Mouse (Mus musculus) kidney, postnatal 14 days (tissue): ENCODE results near the gene Fzd1.

ENCODE experiments used
- DNase-seq: peaks from one replicate; pipeline ENCODE4 v3.0.0; 2022; ENCODE audit warnings: mixed read lengths

The Fzd1 gene

DNA sequence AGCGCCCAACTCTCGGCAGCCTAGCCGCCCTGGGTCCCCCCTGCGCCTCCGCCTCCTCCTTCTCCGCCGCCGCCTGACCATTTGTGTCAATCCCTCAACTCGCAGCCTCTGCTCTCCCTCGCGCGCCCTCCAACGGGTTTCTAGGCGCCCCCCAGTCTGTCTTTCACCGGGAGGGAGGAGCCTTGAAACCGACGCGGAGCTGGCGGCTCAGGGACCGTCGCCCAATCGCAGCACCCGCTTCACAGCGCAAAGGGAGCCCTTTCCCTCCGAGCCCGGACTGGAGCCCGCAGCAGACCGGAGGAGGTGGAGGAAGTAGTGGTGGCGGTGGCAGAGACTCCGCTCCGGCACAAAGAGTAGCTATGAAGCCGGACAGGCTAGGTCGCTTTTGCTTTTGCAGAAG is at the start of gene Fzd1:
Gene Fzd1 (minus strand): TSS at position 134 of the 400 bp plus-strand sequence.
- peak; percentile 95 for DNase-seq

- DNase-seq: peak; percentile 48
Observed at GRCm38 (mm10) chr5:4805228-4805627, 47.4 kb upstream of the Fzd1 start.

- DNase-seq: no peak
Observed at GRCm38 (mm10) chr5:4803708-4804107, 45.9 kb upstream of the Fzd1 start.

DNA sequence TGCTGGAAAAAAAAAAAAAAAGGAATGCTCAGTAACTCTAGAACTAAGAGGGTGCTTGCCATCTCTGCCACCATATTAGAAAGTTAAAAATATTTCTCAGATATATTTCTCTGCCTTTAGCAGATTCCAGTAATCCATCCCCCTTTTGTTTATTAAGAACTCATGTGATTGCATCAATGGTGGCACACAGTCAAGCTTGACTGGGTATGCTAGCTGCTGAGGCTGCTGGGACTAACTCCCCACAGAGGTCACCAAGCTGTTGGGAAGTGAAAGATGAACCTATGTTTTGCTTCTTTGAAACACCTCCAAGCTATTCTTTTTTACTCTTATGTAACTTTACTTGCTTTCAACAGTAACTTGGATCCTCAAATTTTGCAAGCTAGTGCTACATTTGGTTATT is 44.1 kb upstream of the Fzd1 start:
- DNase-seq: no peak

- no peak for DNase-seq
Observed at GRCm38 (mm10) chr5:4801096-4801850, 43.4 kb upstream of the Fzd1 start.

DNA sequence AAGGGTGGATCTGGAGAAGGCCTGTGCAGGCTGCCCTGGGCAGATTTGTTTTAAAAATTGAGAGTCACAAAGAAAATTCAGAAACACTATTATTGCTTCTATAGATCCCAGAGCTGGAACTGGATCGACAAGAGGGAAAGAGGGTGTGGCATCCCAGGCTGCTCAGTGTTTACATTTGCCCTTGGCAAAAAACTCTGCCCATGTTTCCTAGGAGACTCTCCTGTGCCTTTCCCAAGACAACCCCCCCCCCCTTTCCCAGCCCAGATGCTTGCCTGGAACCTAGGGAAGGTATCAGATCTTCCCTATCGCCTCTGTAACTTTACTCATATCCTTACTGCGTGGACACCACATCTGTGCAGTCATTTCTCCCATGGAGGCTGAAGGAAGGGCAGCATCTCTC is 33.4 kb upstream of the Fzd1 start:
- no peak for DNase-seq

- no peak for DNase-seq
Observed at GRCm38 (mm10) chr5:4790265-4790664, 32.4 kb upstream of the Fzd1 start.

GRCm38 (mm10) chr5:4788484-4788883 is 30.6 kb upstream of the Fzd1 start:
- DNase-seq: no peak

DNA sequence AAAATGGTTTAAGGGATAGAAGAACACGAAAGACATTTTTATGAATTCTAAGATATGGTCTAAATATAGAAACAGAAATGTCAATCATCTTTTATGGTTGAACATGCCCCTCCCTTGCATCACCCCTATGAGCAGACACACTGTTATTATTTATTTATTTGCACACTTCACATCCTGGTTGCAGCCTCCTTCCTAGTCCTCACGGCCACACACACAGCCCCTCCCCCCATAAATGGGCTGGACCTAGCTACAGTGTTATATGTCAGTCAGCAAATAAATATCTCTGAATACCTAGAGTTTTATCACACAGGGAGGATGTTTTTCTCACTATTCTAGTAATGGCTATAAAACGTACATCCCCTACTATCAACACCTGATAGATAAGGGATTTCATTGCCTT is 29.0 kb upstream of the Fzd1 start:
- DNase-seq: no peak

- DNase-seq: no peak
Observed at GRCm38 (mm10) chr5:4778274-4778673, 20.4 kb upstream of the Fzd1 start.

GRCm38 (mm10) chr5:4776495-4776894 is 18.7 kb upstream of the Fzd1 start:
- DNase-seq: no peak

- no peak for DNase-seq
Observed at GRCm38 (mm10) chr5:4773090-4773772, 15.4 kb upstream of the Fzd1 start.

DNA sequence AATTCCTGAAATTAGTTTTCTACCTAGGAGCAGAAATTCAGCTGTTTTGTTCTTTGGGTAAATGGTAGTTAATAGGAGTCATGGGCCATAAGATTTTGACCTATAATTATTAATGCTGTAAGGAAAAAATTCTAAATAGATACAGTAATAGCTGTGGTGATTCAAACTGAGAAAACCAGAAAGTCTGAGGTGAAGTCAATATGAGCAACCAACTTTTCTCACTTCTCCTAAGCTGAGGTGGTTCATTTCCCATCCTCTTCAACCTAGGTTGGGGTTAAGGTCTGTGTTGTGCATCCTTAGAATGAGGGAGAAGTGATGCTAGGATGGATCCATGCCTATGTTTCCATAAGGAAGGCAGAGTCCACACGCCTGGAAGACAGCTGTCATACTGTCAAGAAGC is 12.8 kb upstream of the Fzd1 start:
- no peak for DNase-seq

GRCm38 (mm10) chr5:4767896-4768295 is 10.1 kb upstream of the Fzd1 start:
- DNase-seq: no peak

DNA sequence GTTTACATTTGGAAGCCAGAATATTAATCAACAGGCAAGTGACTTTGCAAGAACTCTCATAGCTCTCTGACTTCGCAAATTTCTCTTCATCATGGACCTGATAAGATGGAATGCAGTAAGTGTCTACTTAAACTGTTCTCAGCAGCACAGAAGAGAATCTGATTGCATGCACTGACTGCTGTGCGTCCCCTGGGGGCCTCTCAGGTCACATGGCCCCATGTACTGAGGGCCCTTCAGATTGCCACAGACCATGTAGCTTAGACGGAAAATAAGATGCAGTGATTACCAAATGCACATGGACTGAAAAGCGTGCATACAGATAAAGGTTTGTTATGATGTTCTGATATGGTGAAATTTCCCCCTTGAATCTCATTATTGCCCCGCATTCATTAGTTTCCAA is 8.9 kb upstream of the Fzd1 start:
- DNase-seq: no peak

GRCm38 (mm10) chr5:4761891-4762290 is 4.1 kb upstream of the Fzd1 start:
- DNase-seq: peak; percentile 30

- no peak for DNase-seq
Observed at GRCm38 (mm10) chr5:4758331-4759080, 671 bp upstream of the Fzd1 start.

- peak; percentile 83 for DNase-seq
Observed at GRCm38 (mm10) chr5:4756871-4757711, 744 bp downstream of the Fzd1 start.

DNA sequence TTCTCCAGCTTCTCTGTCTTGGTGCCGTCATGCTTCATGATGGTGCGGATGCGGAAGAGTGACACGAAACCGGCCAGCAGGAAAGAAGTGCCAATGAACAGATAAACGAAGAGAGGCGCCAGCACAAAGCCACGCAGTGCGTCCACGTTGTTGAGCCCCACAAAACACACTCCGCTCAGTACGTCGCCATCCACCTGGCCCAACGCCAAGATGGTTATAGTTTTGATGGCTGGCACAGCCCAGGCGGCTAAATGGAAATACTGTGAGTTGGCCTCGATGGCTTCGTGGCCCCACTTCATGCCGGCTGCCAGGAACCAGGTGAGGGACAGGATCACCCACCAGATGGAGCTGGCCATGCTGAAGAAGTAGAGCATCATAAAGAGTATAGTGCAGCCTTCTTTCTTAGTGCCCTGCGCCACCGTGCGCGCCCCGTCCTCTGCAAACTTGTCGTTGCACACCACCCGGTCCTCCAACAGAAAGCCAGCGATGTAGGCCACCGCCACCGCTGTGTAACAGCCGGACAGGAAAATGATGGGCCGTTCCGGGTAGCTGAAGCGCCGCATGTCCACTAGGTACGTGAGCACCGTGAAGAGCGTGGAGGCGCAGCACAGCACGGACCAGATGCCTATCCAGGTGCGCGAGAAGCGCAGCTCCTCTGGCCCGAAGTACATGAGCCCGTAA is 1.7 kb downstream of the Fzd1 start:
- peak; percentile 52 for DNase-seq

DNA sequence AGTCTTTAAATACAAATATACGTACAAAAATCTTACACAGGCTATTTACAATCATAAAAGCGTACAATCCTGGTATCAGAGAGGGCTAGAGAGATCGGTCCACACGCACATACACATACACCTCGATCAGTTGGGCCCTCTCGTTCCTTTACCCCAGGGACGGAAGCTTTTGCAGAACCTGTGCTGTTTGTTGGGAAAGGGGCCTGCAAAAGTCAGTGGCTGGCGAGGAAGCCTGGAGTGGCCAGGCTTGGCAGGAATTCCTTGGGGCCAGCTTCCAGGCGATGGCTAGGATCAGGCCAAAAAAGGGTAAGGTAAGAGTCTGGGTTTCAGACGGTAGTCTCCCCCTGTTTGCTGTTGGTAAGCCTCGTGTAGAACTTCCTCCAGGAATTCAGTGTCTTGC is 2.5 kb downstream of the Fzd1 start:
- no peak for DNase-seq

DNA sequence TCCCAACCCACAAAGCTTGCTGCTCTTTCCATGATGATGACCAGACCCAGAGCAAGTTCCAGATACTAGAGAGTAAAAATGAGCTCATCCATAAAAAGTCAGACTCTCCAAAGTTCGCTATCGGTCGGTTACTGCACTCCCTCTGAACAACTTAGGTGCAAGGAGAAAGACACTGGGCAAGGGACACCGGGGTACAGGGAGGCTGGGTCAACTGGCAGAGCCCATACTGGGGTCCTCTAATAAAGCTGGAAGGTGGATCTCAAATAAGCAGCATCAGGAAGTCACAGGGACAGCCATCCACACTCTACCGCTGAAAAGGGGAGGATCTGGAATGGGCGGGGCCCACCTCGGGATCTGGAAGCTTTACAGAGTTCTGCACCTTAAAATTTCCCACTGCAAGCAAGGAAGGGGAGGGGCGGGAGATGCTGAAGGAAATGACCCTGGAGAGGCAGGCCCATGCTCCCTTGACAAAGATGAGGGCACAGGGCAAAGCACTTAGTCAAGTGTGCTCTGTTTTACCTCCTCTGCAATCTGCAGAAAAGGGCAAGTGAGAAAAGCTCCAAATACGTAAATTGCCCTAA is 3.0 kb downstream of the Fzd1 start:
- DNase-seq: peak; percentile 54

DNA sequence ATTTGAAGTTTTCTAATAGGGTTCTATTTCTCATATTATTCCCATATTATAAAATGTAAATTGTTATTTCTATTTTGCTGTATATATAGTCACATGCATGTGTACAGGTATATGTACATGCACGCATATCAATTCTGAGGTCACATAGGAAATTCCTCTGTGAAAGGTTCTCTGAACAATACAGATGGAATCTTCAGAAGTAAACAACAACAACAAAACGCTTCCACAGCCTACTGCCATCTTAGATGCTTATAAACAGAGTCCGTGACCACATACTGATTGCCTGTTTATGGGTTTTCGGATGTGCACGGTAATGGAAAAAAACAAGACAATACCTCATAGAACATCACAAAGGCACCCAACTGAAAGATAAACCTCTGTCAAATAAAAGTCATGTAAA is 4.7 kb downstream of the Fzd1 start:
- no peak for DNase-seq
